ENCODE assay signal across 15 mouse cellular contexts in genomic region chr16:45927601-45928000, GRCm38 (mm10). TPM values are rescaled to one million over a fixed set of nuclear protein-coding genes. Genes with fewer than 3 reads are reported as not detected.
A peak's percentile ranks its signal among the peaks of the same experiment; 100 is the strongest.
DNase-seq lines count a peak whose midpoint lies in the region; ATAC-seq and TF ChIP-seq lines count a peak whose summit lies in the region.
"Had no signal": no experiment of that assay in that cellular context is flagged by ENCODE, and none has a peak within 500 bp of the region (broad histone marks: within the 10 kb centered on the region; RNA-seq: fewer than 3 reads in every experiment).

No protein-coding gene starts in this region.

- no peak for TF ChIP-seq CTCF in kidney, postnatal 0 days (IDR thresholded peaks at IDR 0.05; ENCODE audit: low read depth)
- TF ChIP-seq CTCF in lung, adult 2 months (IDR thresholded peaks at IDR 0.05; ENCODE audit: insufficient read depth, low read length): no peak

- H3K36me3 ChIP-seq in kidney, postnatal 0 days (ENCODE audit: insufficient read depth, low read length): no peaks in the 10 kb centered on the region
- H3K36me3 ChIP-seq in embryonic facial prominence, embryonic 14.5 days (ENCODE audit: control insufficient read depth, insufficient read depth, low read length): no peaks in the 10 kb centered on the region
- no peaks in the 10 kb centered on the region for H3K36me3 ChIP-seq in myocyte (ENCODE audit: control insufficient read depth, insufficient read depth)
- no peaks in the 10 kb centered on the region for H3K36me3 ChIP-seq in midbrain, embryonic 14.5 days (ENCODE audit: control insufficient read depth, insufficient read depth, low read length)
- no peaks in the 10 kb centered on the region for H3K36me3 ChIP-seq in midbrain, embryonic 11.5 days (ENCODE audit: control insufficient read depth, insufficient read depth, low read length)
- H3K36me3 ChIP-seq: embryonic facial prominence, embryonic 15.5 days; forebrain, embryonic 15.5 days; limb, embryonic 13.5 days had no signal

- no peak overlapping the region for H3ac ChIP-seq in myocyte (ENCODE audit: control insufficient read depth, insufficient read length)

- DNase-seq in kidney, postnatal 0 days (ENCODE audit: low spot score): peak; percentile 47
- DNase-seq in kidney, postnatal 10 days: no peak
- peak; percentile 83 for DNase-seq in embryonic facial prominence, embryonic 14.5 days (ENCODE audit: low spot score)
- peak; percentile 29 for DNase-seq in lung, adult 2 months
- DNase-seq in left cerebral cortex, postnatal 14 days (ENCODE audit: low spot score in 2 of 2): no peak
- DNase-seq in midbrain, embryonic 14.5 days: no peak
- no peak for DNase-seq in midbrain, embryonic 11.5 days (ENCODE audit: low spot score, missing footprints)
- DNase-seq: cerebellum, adult 8-10 months had no signal

- H3K27ac ChIP-seq in kidney, postnatal 0 days: no peak overlapping the region
- no peak overlapping the region; the same call in 1 of the 2 replicates for H3K27ac ChIP-seq in embryonic facial prominence, embryonic 14.5 days (replicated peaks; ENCODE audit: low read depth, low read length)
- H3K27ac ChIP-seq in midbrain, embryonic 14.5 days (replicated peaks; ENCODE audit: low read depth, low read length): no peak overlapping the region
- H3K27ac ChIP-seq in midbrain, embryonic 11.5 days (ENCODE audit: low read depth, low read length): no peak overlapping the region
- H3K27ac ChIP-seq: embryonic facial prominence, embryonic 15.5 days; forebrain, embryonic 15.5 days; limb, embryonic 13.5 days had no signal

- 22% methylated on average over 3 of the region's 3 CpGs for WGBS in kidney, postnatal 0 days
- WGBS in embryonic facial prominence, embryonic 14.5 days: 16% methylated on average over 3 of the region's 3 CpGs
- WGBS in lung, adult 2 months: 13% methylated on average over 3 of the region's 3 CpGs
- WGBS in midbrain, embryonic 14.5 days: 76% methylated on average over 3 of the region's 3 CpGs
- 59% methylated on average over 3 of the region's 3 CpGs for WGBS in midbrain, embryonic 11.5 days

- H3K9me3 ChIP-seq in kidney, postnatal 0 days (replicated peaks; ENCODE audit: low read length): no peaks in the 10 kb centered on the region
- H3K9me3 ChIP-seq in embryonic facial prominence, embryonic 14.5 days (ENCODE audit: control insufficient read depth, low read length): no peaks in the 10 kb centered on the region
- H3K9me3 ChIP-seq in midbrain, embryonic 14.5 days (ENCODE audit: control insufficient read depth, low read length): no peaks in the 10 kb centered on the region
- H3K9me3 ChIP-seq in midbrain, embryonic 11.5 days (ENCODE audit: control insufficient read depth, low read length): no peaks in the 10 kb centered on the region
- H3K9me3 ChIP-seq: embryonic facial prominence, embryonic 15.5 days; forebrain, embryonic 15.5 days; limb, embryonic 13.5 days had no signal

- H3K4me3 ChIP-seq in kidney, postnatal 0 days (replicated peaks; ENCODE audit: low read depth, low read length): no peak overlapping the region
- no peak overlapping the region for H3K4me3 ChIP-seq in embryonic facial prominence, embryonic 14.5 days (ENCODE audit: low read depth, low read length)
- no peak overlapping the region for H3K4me3 ChIP-seq in lung, adult 2 months (replicated peaks; ENCODE audit: extremely low read depth, low read depth, low read length)
- no peak overlapping the region for H3K4me3 ChIP-seq in myocyte
- no peak overlapping the region for H3K4me3 ChIP-seq in midbrain, embryonic 14.5 days (replicated peaks; ENCODE audit: low read depth, low read length)
- no peak overlapping the region for H3K4me3 ChIP-seq in midbrain, embryonic 11.5 days (ENCODE audit: low read depth, low read length)
- H3K4me3 ChIP-seq: embryonic facial prominence, embryonic 15.5 days; forebrain, embryonic 15.5 days; limb, embryonic 13.5 days had no signal

- H3K4me2 ChIP-seq in kidney, postnatal 0 days (ENCODE audit: low read length): no peak overlapping the region
- H3K4me2 ChIP-seq in embryonic facial prominence, embryonic 14.5 days (ENCODE audit: low read depth, low read length): no peak overlapping the region
- no peak overlapping the region for H3K4me2 ChIP-seq in myocyte (ENCODE audit: low read depth)
- H3K4me2 ChIP-seq in midbrain, embryonic 14.5 days (ENCODE audit: low read length): no peak overlapping the region
- no peak overlapping the region for H3K4me2 ChIP-seq in midbrain, embryonic 11.5 days
- H3K4me2 ChIP-seq: embryonic facial prominence, embryonic 15.5 days; forebrain, embryonic 15.5 days; limb, embryonic 13.5 days had no signal

- ATAC-seq in kidney, postnatal 0 days (replicated peaks; ENCODE audit: low FRiP score, low read depth): no peak
- ATAC-seq in embryonic facial prominence, embryonic 14.5 days (ENCODE audit: low read depth): peak; percentile 32; the same call in 1 of the 2 replicates
- no peak for ATAC-seq in midbrain, embryonic 14.5 days (ENCODE audit: low FRiP score, low TSS enrichment)
- ATAC-seq in midbrain, embryonic 11.5 days (ENCODE audit: low FRiP score): no peak
- ATAC-seq: forebrain, embryonic 15.5 days; hindbrain, embryonic 16.5 days; Patski had no signal

- peaks cover 32% of the 10 kb centered on the region for H3K4me1 ChIP-seq in kidney, postnatal 0 days (replicated peaks; ENCODE audit: insufficient read depth, low read length)
- peaks cover 34% of the 10 kb centered on the region for H3K4me1 ChIP-seq in embryonic facial prominence, embryonic 14.5 days (ENCODE audit: control insufficient read depth, insufficient read depth, low read length)
- peaks cover 11% of the 10 kb centered on the region for H3K4me1 ChIP-seq in lung, adult 2 months (ENCODE audit: control insufficient read depth, insufficient read depth, low read length)
- H3K4me1 ChIP-seq in midbrain, embryonic 14.5 days (ENCODE audit: control insufficient read depth, insufficient read depth, low read length): no peaks in the 10 kb centered on the region
- H3K4me1 ChIP-seq in midbrain, embryonic 11.5 days (ENCODE audit: control insufficient read depth, insufficient read depth, low read length): no peaks in the 10 kb centered on the region
- H3K4me1 ChIP-seq: forebrain, embryonic 15.5 days had no signal

- intact Hi-C loops in left cerebral cortex, postnatal 14 days (cut with DNase I): no loop called here

- H3K79me2 ChIP-seq in myocyte (ENCODE audit: control insufficient read depth, insufficient read depth): no peaks in the 10 kb centered on the region

- H3K9ac ChIP-seq in kidney, postnatal 0 days (ENCODE audit: low read depth, low read length): no peak overlapping the region
- H3K9ac ChIP-seq in embryonic facial prominence, embryonic 14.5 days (ENCODE audit: low read depth, low read length): no peak overlapping the region
- H3K9ac ChIP-seq in midbrain, embryonic 14.5 days (replicated peaks; ENCODE audit: low read length): no peak overlapping the region
- H3K9ac ChIP-seq in midbrain, embryonic 11.5 days (ENCODE audit: low read length): no peak overlapping the region
- H3K9ac ChIP-seq: embryonic facial prominence, embryonic 15.5 days; forebrain, embryonic 15.5 days; limb, embryonic 13.5 days had no signal

- H3K27me3 ChIP-seq in kidney, postnatal 0 days (ENCODE audit: insufficient read depth, low read length): no peaks in the 10 kb centered on the region
- H3K27me3 ChIP-seq in embryonic facial prominence, embryonic 14.5 days (replicated peaks; ENCODE audit: control insufficient read depth, insufficient read depth, low read length): no peaks in the 10 kb centered on the region
- H3K27me3 ChIP-seq in myocyte (ENCODE audit: control insufficient read depth, insufficient read depth, insufficient read length): no peaks in the 10 kb centered on the region
- no peaks in the 10 kb centered on the region for H3K27me3 ChIP-seq in midbrain, embryonic 14.5 days (ENCODE audit: control insufficient read depth, insufficient read depth, low read length)
- no peaks in the 10 kb centered on the region for H3K27me3 ChIP-seq in midbrain, embryonic 11.5 days (ENCODE audit: control insufficient read depth, insufficient read depth, low read length)
- H3K27me3 ChIP-seq: CH12.LX; embryonic facial prominence, embryonic 15.5 days; forebrain, embryonic 15.5 days; limb, embryonic 13.5 days; Patski had no signal

- TF ChIP-seq POLR2A in lung, adult 2 months (IDR thresholded peaks at IDR 0.05; ENCODE audit: borderline replicate concordance, extremely low read depth, low read depth, low read length): no peak
- no peak for TF ChIP-seq POLR2A in myocyte (IDR thresholded peaks at IDR 0.05; ENCODE audit: insufficient read length, low read depth)

TF ChIP-seq in myocyte, 11 proteins besides CTCF, POLR2A, EP300 and RAD21:
- TF ChIP-seq POLR2AphosphoS2 (IDR thresholded peaks at IDR 0.05; ENCODE audit: insufficient read length, low read depth) (no peak), CEBPB (IDR thresholded peaks at IDR 0.05; ENCODE audit: insufficient read depth, poor library complexity, severe bottlenecking) (peak; percentile 29; the same call in 1 of the 2 replicates)

RNA-seq across cellular contexts. Expression of gene Phldb2, which starts 25.8 kb away (rescaled TPM):
- polyA plus RNA-seq in kidney, postnatal 0 days (2015; fragmentation: Nextera tagmentation; extraction: Ambion mirVana): 74.2 and 84.0 TPM in 2 replicates
- polyA plus RNA-seq in embryonic facial prominence, embryonic 14.5 days (2014; fragmentation: Nextera tagmentation; extraction: Ambion mirVana): 40.2 and 47.9 TPM in 2 replicates
- polyA plus RNA-seq in lung, adult 2 months (2012; rRNA removed): 53.0 and 55.6 TPM in 2 replicates
- polyA plus RNA-seq in myocyte (2012; fragmentation: generic; extraction: Trizol): 25.7 TPM
- total RNA-seq in left cerebral cortex, postnatal 14 days (2021): 1 to 10 TPM; 7.0 to 9.7 TPM
- polyA plus RNA-seq in midbrain, embryonic 14.5 days (2014; fragmentation: Nextera tagmentation; extraction: Ambion mirVana): 4.0 and 6.4 TPM in 2 replicates
- polyA plus RNA-seq in midbrain, embryonic 11.5 days (2014; fragmentation: Nextera tagmentation; extraction: Ambion mirVana): 28.2 and 29.0 TPM in 2 replicates
- total RNA-seq: CH12.LX had no signal

Comparison
In these comparisons a context has a peak if more than half of its experiments do, and no peak if none do; other contexts are left out.
1. DNase-seq: peak in kidney, postnatal 0 days (single experiment), embryonic facial prominence, embryonic 14.5 days (single experiment) and lung, adult 2 months (single experiment); none in kidney, postnatal 10 days (single experiment), left cerebral cortex, postnatal 14 days (0 of 2), midbrain, embryonic 14.5 days (single experiment) and midbrain, embryonic 11.5 days (single experiment).